Mouse (Mus musculus): ENCODE data around the gene Ramac.

Ramac gene

GRCm38 (mm10) chr7:81777667-81778218 lies 15.0 kb downstream of the Ramac start:
- no peak for DNase-seq (ENCODE audit: low read depth, low spot score)

DNA sequence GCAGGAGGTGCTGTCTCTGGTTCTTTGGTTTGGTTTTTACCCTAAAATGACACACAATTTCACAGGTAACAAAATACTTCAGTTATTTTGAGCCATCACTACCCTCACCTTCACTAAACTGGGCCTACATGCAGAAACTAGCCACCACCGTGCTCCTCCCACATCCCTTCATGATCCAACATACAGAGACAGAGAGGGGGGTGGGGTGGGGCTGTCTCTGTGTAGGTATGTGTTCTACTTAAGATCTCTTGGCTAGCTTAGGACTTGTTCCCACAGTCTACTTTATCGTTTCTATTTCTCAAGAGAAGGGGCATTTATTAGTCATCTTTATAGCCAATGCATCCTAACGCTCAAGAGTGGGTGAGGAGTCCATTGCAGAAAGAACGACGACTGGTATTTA lies 25.8 kb downstream of the Ramac start:
- peak; percentile 4 for DNase-seq (ENCODE audit: low read depth, low spot score)

DNA sequence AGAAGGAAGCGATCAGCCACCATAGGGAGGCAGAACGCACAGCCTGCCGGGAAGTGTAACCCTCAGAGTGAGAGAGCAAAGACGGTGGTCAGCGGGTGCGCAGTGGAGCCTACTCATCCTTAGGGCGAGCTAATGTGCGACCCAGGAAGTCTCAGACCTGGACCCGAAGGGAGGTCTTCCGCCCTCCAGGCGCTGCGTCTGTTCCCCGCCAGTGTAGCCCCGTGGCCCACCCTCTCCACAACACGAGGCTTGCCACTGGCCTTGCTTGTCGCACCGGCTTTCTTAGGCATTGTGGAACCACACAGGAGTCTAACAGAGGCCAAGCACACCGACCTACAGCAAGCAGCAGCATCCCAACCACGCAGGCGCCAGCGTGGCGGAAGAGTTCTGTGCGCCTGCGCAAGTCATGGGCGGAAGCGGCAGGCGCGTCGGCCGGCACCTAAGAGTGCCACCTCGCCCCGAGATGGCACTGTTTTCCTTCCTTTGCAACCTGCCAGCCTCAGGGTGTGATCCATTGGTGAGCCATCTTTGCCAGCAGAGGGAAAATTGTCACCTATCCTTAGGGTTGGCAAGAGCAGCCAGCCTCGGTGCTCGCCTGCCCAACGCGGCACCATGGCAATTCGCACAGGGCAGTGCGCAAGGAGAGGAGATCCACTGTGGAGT lies 26.5 kb downstream of the Ramac start, which contains the start of gene 3110040N11Rik:
TSS of gene 3110040N11Rik (minus strand) at position 384 of the 663 bp plus-strand sequence.
- DNase-seq (ENCODE audit: low read depth, low spot score) = peak; percentile 88

- no peak for DNase-seq (ENCODE audit: low read depth, low spot score)
Measured at GRCm38 (mm10) chr7:81806067-81806466, 43.3 kb downstream of the Ramac start.

Data from embryo, embryonic 11.5 days (tissue).